Mouse (Mus musculus): Measurements from ENCODE around the gene Gspt1.

GRCm38 (mm10) chr16:11190150-11190549 is 64.0 kb downstream of the Gspt1 start:
- no peak for TF ChIP-seq CTCF (IDR thresholded peaks at IDR 0.05; ENCODE audit: extremely low read depth, insufficient read depth, insufficient read length, insufficient replicate concordance)
- no peak for TF ChIP-seq POLR2A (IDR thresholded peaks at IDR 0.05; ENCODE audit: low read depth, low read length)

Data from spleen, adult 2 months (tissue).